Mouse (Mus musculus) small intestine, adult 2 months (tissue): Measurements from ENCODE around the gene Arhgap42. TPM values are rescaled to one million over a fixed set of nuclear protein-coding genes. Genes with fewer than 3 reads are reported as not detected.

Experiments used
- H3K27ac ChIP-seq: fragments of 200-500 bp; 2 replicates; pipeline ENCODE4 v1.5.1; 2012; ENCODE audit warnings: low read depth, low read length, control low read depth, inconsistent platforms; ENCODE audit not compliant: insufficient read depth
- H3K27me3 ChIP-seq: fragments of 200-500 bp; 2 replicates; pipeline ENCODE4 v1.6.1; 2012; ENCODE audit warnings: mild to moderate bottlenecking, moderate library complexity, low read length, inconsistent platforms; ENCODE audit not compliant: control insufficient read depth, insufficient read depth
- H3K36me3 ChIP-seq: fragments of 200-500 bp; 2 replicates; pipeline ENCODE4 v1.6.1; 2012; ENCODE audit warnings: mild to moderate bottlenecking, low read length, control low read depth, inconsistent platforms; ENCODE audit not compliant: control insufficient read depth, insufficient read depth
- H3K4me1 ChIP-seq: fragments of 200-500 bp; 2 replicates; pipeline ENCODE4 v1.6.1; 2012; ENCODE audit warnings: low read length, inconsistent platforms, mixed read lengths; ENCODE audit not compliant: control insufficient read depth, insufficient read depth, insufficient read length
- H3K4me3 ChIP-seq: fragments of 200-500 bp; 2 replicates; pipeline ENCODE4 v1.5.1; 2012; ENCODE audit warnings: low read depth, mild to moderate bottlenecking, control low read depth, inconsistent platforms, low read length, moderate library complexity
- CTCF ChIP-seq: fragments of 200-500 bp; IDR thresholded peaks from 2 replicates; pipeline ENCODE4 v1.5.1; 2012; ENCODE audit warnings: low read depth, mild to moderate bottlenecking, control low read depth, inconsistent platforms, low read length, moderate library complexity, mixed read lengths; ENCODE audit not compliant: insufficient replicate concordance, insufficient read length; ENCODE audit errors: extremely low read depth
- POLR2A ChIP-seq: fragments of 200-500 bp; IDR thresholded peaks from 2 replicates; pipeline ENCODE4 v1.6.1; 2012; ENCODE audit warnings: low read depth, mild to moderate bottlenecking, control low read depth, inconsistent platforms, low read length, moderate library complexity
- WGBS: fragments of 180-500 bp; shearing (Covaris S2); methylation state at CpG from one replicate; pipeline ENCODE4 v1.1.7; 2018; 5-methylcytosine and 5-hydroxymethylcytosine counted together
- polyA plus RNA-seq: library from polyadenylated mRNA; depleted of rRNA; stranded (reverse); fragments of >200 nt; gene quantifications from 2 replicates; pipeline ENCODE4 v1.2.3, GENCODE M21; 2012

The Arhgap42 gene
- polyA plus RNA-seq, 1 experiment, result 39.2 TPM

GRCm38 (mm10) chr9:9171146-9171816 lies 67.6 kb downstream of the Arhgap42 start:
- H3K36me3 ChIP-seq, result 0 out of 2 replicates have a peak, but pooled peaks cover 1% of the 10 kb centered on the region
- WGBS, result 62% methylated on average over 5 of the region's 5 CpGs
- no peak overlapping the region for H3K27ac ChIP-seq
- TF ChIP-seq CTCF (no peak), POLR2A (no peak)
- H3K27me3 ChIP-seq, result no peaks in the 10 kb centered on the region
- H3K4me1 ChIP-seq, result 0 out of 2 replicates have a peak, but pooled peaks cover 3% of the 10 kb centered on the region
- no peak overlapping the region for H3K4me3 ChIP-seq

- no peak overlapping the region for H3K27ac ChIP-seq
- no peak overlapping the region for H3K4me3 ChIP-seq
- WGBS, result 72% methylated on average over 4 of the region's 4 CpGs
- TF ChIP-seq CTCF (no peak), POLR2A (no peak)
- H3K27me3 ChIP-seq, result no peaks in the 10 kb centered on the region
- no peaks in the 10 kb centered on the region for H3K36me3 ChIP-seq
- H3K4me1 ChIP-seq, result no peaks in the 10 kb centered on the region
Measured at GRCm38 (mm10) chr9:9165641-9166063, 73.2 kb downstream of the Arhgap42 start.

GRCm38 (mm10) chr9:9160736-9161135 lies 78.2 kb downstream of the Arhgap42 start:
- WGBS, result 69% methylated on average over 3 of the region's 3 CpGs
- Histone ChIP-seq H3K36me3 (no peaks in the 10 kb centered on the region), H3K27me3 (no peaks in the 10 kb centered on the region), H3K4me3 (no peak overlapping the region), H3K27ac (no peak overlapping the region), H3K4me1 (no peaks in the 10 kb centered on the region)
- TF ChIP-seq POLR2A, result no peak
- no peak for TF ChIP-seq CTCF

- Histone ChIP-seq H3K36me3 (peaks cover 4% of the 10 kb centered on the region; the same call in 1 of the 2 replicates), H3K27me3 (no peaks in the 10 kb centered on the region), H3K27ac (no peak overlapping the region), H3K4me1 (no peaks in the 10 kb centered on the region), H3K4me3 (no peak overlapping the region)
- TF ChIP-seq POLR2A (no peak), CTCF (no peak)
- 84% methylated on average over 3 of the region's 3 CpGs for WGBS
Measured at GRCm38 (mm10) chr9:9158241-9158640, 80.7 kb downstream of the Arhgap42 start.

- Histone ChIP-seq H3K4me3 (no peak overlapping the region), H3K27ac (no peak overlapping the region), H3K36me3 (peaks cover 4% of the 10 kb centered on the region; the same call in 1 of the 2 replicates), H3K27me3 (no peaks in the 10 kb centered on the region), H3K4me1 (no peaks in the 10 kb centered on the region)
- WGBS, result 86% methylated on average over 2 of the region's 2 CpGs
- TF ChIP-seq POLR2A (no peak), CTCF (no peak)
Measured at GRCm38 (mm10) chr9:9157425-9157824, 81.5 kb downstream of the Arhgap42 start.

- 87% methylated on average over 3 of the region's 3 CpGs for WGBS
- TF ChIP-seq CTCF (no peak), POLR2A (no peak)
Measured at GRCm38 (mm10) chr9:9154636-9155035, 84.3 kb downstream of the Arhgap42 start.

GRCm38 (mm10) chr9:9144301-9145121 lies 94.4 kb downstream of the Arhgap42 start:
- Histone ChIP-seq H3K4me1 (no peaks in the 10 kb centered on the region), H3K27ac (no peak overlapping the region), H3K4me3 (no peak overlapping the region), H3K36me3 (no peaks in the 10 kb centered on the region), H3K27me3 (no peaks in the 10 kb centered on the region)
- WGBS, result 83% methylated on average over 7 of the region's 7 CpGs
- no peak for TF ChIP-seq POLR2A
- no peak for TF ChIP-seq CTCF

More at GRCm38 (mm10) chr9:9154636-9155035, 84.3 kb downstream of the Arhgap42 start:
- Histone ChIP-seq H3K36me3 (peaks cover 4% of the 10 kb centered on the region; the same call in 1 of the 2 replicates), H3K4me3 (no peak overlapping the region), H3K4me1 (no peaks in the 10 kb centered on the region), H3K27ac (no peak overlapping the region), H3K27me3 (no peaks in the 10 kb centered on the region)
